Mouse (Mus musculus) heart, adult 2 months (tissue): ENCODE data around the gene Cdrt4.

Experiments
- CTCF ChIP-seq: fragments of 200-600 bp; IDR thresholded peaks from 2 replicates; pipeline ENCODE4 v1.8.1; 2022; ENCODE audit warnings: antibody characterized with exemption, mild to moderate bottlenecking, moderate library complexity
- POLR2A ChIP-seq: fragments of 200-500 bp; IDR thresholded peaks from 2 replicates; pipeline ENCODE4 v1.6.1; 2011; ENCODE audit warnings: mild to moderate bottlenecking, low read depth, low read length, control low read depth; ENCODE audit not compliant: insufficient read depth

DNA sequence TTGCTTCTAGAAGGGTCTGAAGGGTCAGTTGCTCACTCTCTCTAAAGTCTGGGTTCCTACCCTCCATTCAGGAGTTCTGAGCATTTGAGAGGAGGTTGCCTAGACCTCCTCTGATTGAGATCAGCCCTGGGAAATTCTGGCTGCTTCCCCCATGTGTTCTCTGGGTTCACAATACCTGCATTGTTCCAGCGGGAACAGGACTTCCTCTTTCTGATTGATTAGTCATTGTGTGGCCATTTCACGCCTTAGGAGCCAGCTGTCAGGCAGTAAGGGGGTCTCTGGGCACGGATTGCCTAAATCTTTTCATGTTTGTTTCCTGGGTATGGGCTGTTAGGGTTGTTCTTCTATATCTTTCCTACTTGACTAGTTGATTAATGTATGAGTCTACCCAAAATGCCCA lies 32.8 kb downstream of the Cdrt4 start:
- TF ChIP-seq CTCF = no peak
- TF ChIP-seq POLR2A = no peak
